Comparison of ENCODE assay signal across 13 mouse cellular contexts in the genomic region with DNA sequence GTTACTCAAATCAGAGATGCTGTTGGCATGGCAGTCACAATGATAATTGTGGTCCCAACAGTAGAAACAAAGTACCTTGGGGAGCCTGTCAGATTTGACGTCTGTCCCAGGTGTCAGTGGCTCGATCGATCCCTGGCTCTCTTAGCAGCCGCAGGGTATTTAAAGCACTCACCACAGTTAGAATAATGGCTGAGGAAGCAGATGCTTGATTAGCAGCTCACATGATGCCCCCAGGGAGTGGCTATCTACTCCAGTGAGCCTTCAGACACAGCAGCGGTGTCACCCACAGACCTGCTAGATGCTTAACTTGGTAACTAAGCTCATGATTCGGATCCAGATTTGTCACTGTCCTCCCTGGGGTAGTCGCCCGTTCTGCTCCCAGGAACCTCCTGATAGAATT. TPM values are rescaled to one million over a fixed set of nuclear protein-coding genes. Genes with fewer than 3 reads are reported as not detected.
A peak's percentile ranks its signal among the peaks of the same experiment; 100 is the strongest.
DNase-seq lines count a peak whose midpoint lies in the region; ATAC-seq lines count a peak whose summit lies in the region.
"Had no signal": no experiment of that assay in that cellular context is flagged by ENCODE, and none has a peak within 500 bp of the region (broad histone marks: within the 10 kb centered on the region; RNA-seq: fewer than 3 reads in every experiment).

No protein-coding gene starts in this region.

- no peak overlapping the region for H3K4me2 ChIP-seq in hindbrain, embryonic 14.5 days (replicated peaks)
- no peak overlapping the region for H3K4me2 ChIP-seq in forebrain, embryonic 12.5 days
- H3K4me2 ChIP-seq: limb, embryonic 12.5 days; lung, embryonic 15.5 days had no signal

- H3K36me3 ChIP-seq in hindbrain, embryonic 10.5 days, result no peaks in the 10 kb centered on the region
- no peaks in the 10 kb centered on the region for H3K36me3 ChIP-seq in hindbrain, embryonic 14.5 days (replicated peaks; ENCODE audit: control insufficient read depth, insufficient read depth)
- H3K36me3 ChIP-seq in forebrain, embryonic 12.5 days (replicated peaks), result no peaks in the 10 kb centered on the region
- H3K36me3 ChIP-seq: limb, embryonic 12.5 days; lung, embryonic 15.5 days had no signal

- H3K9me3 ChIP-seq in hindbrain, embryonic 10.5 days, result no peaks in the 10 kb centered on the region
- H3K9me3 ChIP-seq in hindbrain, embryonic 14.5 days (ENCODE audit: control insufficient read depth, low read length), result no peaks in the 10 kb centered on the region
- no peaks in the 10 kb centered on the region for H3K9me3 ChIP-seq in forebrain, embryonic 12.5 days
- H3K9me3 ChIP-seq: limb, embryonic 12.5 days; lung, embryonic 15.5 days had no signal

- peak; percentile 20 for DNase-seq in hindbrain, embryonic 10.5 days (ENCODE audit: low spot score)
- DNase-seq in hindbrain, embryonic 14.5 days (ENCODE audit: low spot score), result no peak
- peak; percentile 72 for DNase-seq in A20 (ENCODE audit: low read depth, low spot score)
- peak; percentile 26 to 76 for DNase-seq in natural killer cell, adult 2 months (ENCODE audit: low spot score in 2 of 2)
- no peak for DNase-seq in left cerebral cortex, adult 11 months (ENCODE audit: low spot score)
- DNase-seq in cerebellum, postnatal 4 days (ENCODE audit: low spot score in 2 of 2), result no peak
- DNase-seq: adrenal gland, adult 2 months; cerebellum, postnatal 10 days; kidney, postnatal 25 days had no signal

- no peak overlapping the region for H3K27ac ChIP-seq in hindbrain, embryonic 10.5 days
- no peak overlapping the region for H3K27ac ChIP-seq in hindbrain, embryonic 14.5 days
- no peak overlapping the region for H3K27ac ChIP-seq in forebrain, embryonic 12.5 days
- H3K27ac ChIP-seq: limb, embryonic 12.5 days; lung, embryonic 15.5 days had no signal

- 50% methylated on average over 8 of the region's 8 CpGs for WGBS in hindbrain, embryonic 10.5 days
- 37% methylated on average over 8 of the region's 8 CpGs for WGBS in hindbrain, embryonic 14.5 days
- WGBS in forebrain, embryonic 12.5 days, result 63% methylated on average over 8 of the region's 8 CpGs

- 0 out of 2 replicates have a peak, but pooled peaks cover 2% of the 10 kb centered on the region for H3K4me1 ChIP-seq in hindbrain, embryonic 10.5 days (replicated peaks)
- no peaks in the 10 kb centered on the region for H3K4me1 ChIP-seq in hindbrain, embryonic 14.5 days (replicated peaks; ENCODE audit: control insufficient read depth, insufficient read depth, low read length)
- no peaks in the 10 kb centered on the region for H3K4me1 ChIP-seq in forebrain, embryonic 12.5 days
- H3K4me1 ChIP-seq: limb, embryonic 12.5 days; lung, embryonic 15.5 days had no signal

- no peak for ATAC-seq in hindbrain, embryonic 14.5 days (ENCODE audit: low FRiP score)
- peak; percentile 38; the same call in 1 of the 2 replicates for ATAC-seq in common myeloid progenitor, adult 5-6 weeks (replicated peaks; ENCODE audit: low read depth, poor library complexity, severe bottlenecking)
- no peak for ATAC-seq in forebrain, embryonic 12.5 days (ENCODE audit: low FRiP score)

- no peaks in the 10 kb centered on the region for H3K27me3 ChIP-seq in hindbrain, embryonic 10.5 days (ENCODE audit: insufficient read depth, poor library complexity, severe bottlenecking)
- H3K27me3 ChIP-seq in hindbrain, embryonic 14.5 days (ENCODE audit: control insufficient read depth, insufficient read depth, low read length), result no peaks in the 10 kb centered on the region
- no peaks in the 10 kb centered on the region for H3K27me3 ChIP-seq in forebrain, embryonic 12.5 days
- H3K27me3 ChIP-seq: limb, embryonic 12.5 days; lung, embryonic 15.5 days had no signal

- no peak overlapping the region for H3K9ac ChIP-seq in hindbrain, embryonic 14.5 days
- H3K9ac ChIP-seq in forebrain, embryonic 12.5 days, result no peak overlapping the region
- H3K9ac ChIP-seq: limb, embryonic 12.5 days; lung, embryonic 15.5 days had no signal

- H3K4me3 ChIP-seq in hindbrain, embryonic 10.5 days, result no peak overlapping the region
- H3K4me3 ChIP-seq in hindbrain, embryonic 14.5 days (replicated peaks; ENCODE audit: low read length), result no peak overlapping the region
- H3K4me3 ChIP-seq in forebrain, embryonic 12.5 days (replicated peaks), result no peak overlapping the region
- H3K4me3 ChIP-seq: limb, embryonic 12.5 days; lung, embryonic 15.5 days had no signal

RNA-seq across cellular contexts. Expression of gene Ttyh1, which starts 28.0 kb away (rescaled TPM):
- 31.2 and 67.4 TPM in 2 replicates for polyA plus RNA-seq in hindbrain, embryonic 10.5 days (2016; fragmentation: Nextera tagmentation; extraction: Ambion mirVana)
- 148 and 151 TPM in 2 replicates for polyA plus RNA-seq in hindbrain, embryonic 14.5 days (2014; fragmentation: Nextera tagmentation; extraction: Ambion mirVana)
- not detected in 2 replicates for total RNA-seq in common myeloid progenitor, adult 5-6 weeks (2017)
- 131 and 143 TPM in 2 replicates for polyA plus RNA-seq in forebrain, embryonic 12.5 days (2016; fragmentation: Nextera tagmentation; extraction: Ambion mirVana)

RNA-seq across cellular contexts. Expression of gene Lair1, which starts 28.2 kb away (rescaled TPM):
- 1.2 and 1.7 TPM in 2 replicates for polyA plus RNA-seq in hindbrain, embryonic 10.5 days (2016; fragmentation: Nextera tagmentation; extraction: Ambion mirVana)
- polyA plus RNA-seq in hindbrain, embryonic 14.5 days (2014; fragmentation: Nextera tagmentation; extraction: Ambion mirVana), result 2.8 and 3.4 TPM in 2 replicates
- total RNA-seq in common myeloid progenitor, adult 5-6 weeks (2017), result 19.7 and 23.0 TPM in 2 replicates
- polyA plus RNA-seq in forebrain, embryonic 12.5 days (2016; fragmentation: Nextera tagmentation; extraction: Ambion mirVana), result 1.9 and 2.4 TPM in 2 replicates

RNA-seq across cellular contexts. Expression of gene Leng8, which starts 45.7 kb away (rescaled TPM):
- 68.7 and 91.4 TPM in 2 replicates for polyA plus RNA-seq in hindbrain, embryonic 10.5 days (2016; fragmentation: Nextera tagmentation; extraction: Ambion mirVana)
- polyA plus RNA-seq in hindbrain, embryonic 14.5 days (2014; fragmentation: Nextera tagmentation; extraction: Ambion mirVana), result 65.3 and 66.7 TPM in 2 replicates
- total RNA-seq in common myeloid progenitor, adult 5-6 weeks (2017), result 26.6 and 51.3 TPM in 2 replicates
- 104 and 115 TPM in 2 replicates for polyA plus RNA-seq in forebrain, embryonic 12.5 days (2016; fragmentation: Nextera tagmentation; extraction: Ambion mirVana)

RNA-seq across cellular contexts. Expression of gene Leng9, which starts 59.0 kb away (rescaled TPM):
- polyA plus RNA-seq in hindbrain, embryonic 10.5 days (2016; fragmentation: Nextera tagmentation; extraction: Ambion mirVana), result 1.6 and 2.5 TPM in 2 replicates
- polyA plus RNA-seq in hindbrain, embryonic 14.5 days (2014; fragmentation: Nextera tagmentation; extraction: Ambion mirVana), result 3.1 and 3.7 TPM in 2 replicates
- 1.3 and 1.5 TPM in 2 replicates for total RNA-seq in common myeloid progenitor, adult 5-6 weeks (2017)
- 3.0 TPM in 2 replicates for polyA plus RNA-seq in forebrain, embryonic 12.5 days (2016; fragmentation: Nextera tagmentation; extraction: Ambion mirVana)

Comparison
In these comparisons a context has a peak if more than half of its experiments do, and no peak if none do; other contexts are left out.
1. DNase-seq: peak in hindbrain, embryonic 10.5 days (single experiment), A20 (single experiment) and natural killer cell, adult 2 months (2 of 2); none in hindbrain, embryonic 14.5 days (single experiment), left cerebral cortex, adult 11 months (single experiment) and cerebellum, postnatal 4 days (0 of 2).